Mouse (Mus musculus) gastrocnemius, adult 18-20 months (tissue): ENCODE data around the gene Ppp3ca. TPM values are rescaled to one million over a fixed set of nuclear protein-coding genes. Genes with fewer than 3 reads are reported as not detected.

Experiments used
- DNase-seq: peaks from one replicate; pipeline ENCODE4 v3.0.0; 2021; ENCODE audit warnings: low spot score
- total RNA-seq, 2 experiments: library from RNA; stranded (reverse); gene quantifications; 2 replicates each; pipeline ENCODE4 v1.2.3; 2021

The Ppp3ca gene
- total RNA-seq, 2 experiments from 2014 or later: 160 to 203 TPM

DNA sequence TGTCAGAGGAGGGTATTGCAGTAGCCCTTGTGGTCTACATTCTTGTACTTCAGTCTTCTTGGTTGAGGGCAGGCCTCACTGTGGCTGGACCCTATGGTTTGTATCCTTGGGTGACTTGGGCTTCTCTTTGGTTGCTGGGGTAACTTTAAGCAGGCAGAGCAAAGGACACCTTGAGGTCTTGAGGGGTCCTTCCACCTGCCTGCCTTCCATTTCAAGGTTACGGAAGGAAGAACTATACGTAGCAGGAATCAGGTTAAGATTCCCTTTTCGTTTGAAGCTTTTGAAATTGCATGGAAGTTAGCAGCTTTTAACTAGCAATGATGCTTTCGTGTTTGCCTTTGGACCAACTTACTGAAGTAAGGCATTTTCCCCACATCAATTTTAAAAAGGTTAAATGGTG is 51.3 kb downstream of the Ppp3ca start:
- DNase-seq: no peak

GRCm38 (mm10) chr3:136721804-136722427 is 52.0 kb downstream of the Ppp3ca start:
- DNase-seq: peak; percentile 69

DNA sequence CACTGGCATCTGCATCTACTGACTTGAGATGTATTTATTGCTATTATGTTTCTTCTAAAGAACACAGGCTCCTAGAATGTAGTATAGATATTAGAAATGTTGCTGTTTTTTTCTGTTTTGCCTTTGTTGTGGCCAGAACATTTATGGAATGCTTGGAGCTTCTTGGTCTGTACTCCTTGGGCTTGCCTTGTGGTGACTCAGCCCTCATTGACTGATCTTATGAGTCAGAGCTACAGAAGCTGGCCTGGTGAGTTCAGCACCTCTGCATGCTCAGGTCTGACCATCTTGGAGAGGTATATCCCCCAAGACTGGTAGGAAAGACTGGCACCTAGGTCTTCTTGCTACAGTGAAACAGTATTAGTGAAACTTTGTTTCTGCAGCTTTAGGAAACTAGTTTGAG is 52.6 kb downstream of the Ppp3ca start:
- DNase-seq: no peak

GRCm38 (mm10) chr3:136725311-136726156 is 55.6 kb downstream of the Ppp3ca start:
- peak; percentile 92 for DNase-seq

DNA sequence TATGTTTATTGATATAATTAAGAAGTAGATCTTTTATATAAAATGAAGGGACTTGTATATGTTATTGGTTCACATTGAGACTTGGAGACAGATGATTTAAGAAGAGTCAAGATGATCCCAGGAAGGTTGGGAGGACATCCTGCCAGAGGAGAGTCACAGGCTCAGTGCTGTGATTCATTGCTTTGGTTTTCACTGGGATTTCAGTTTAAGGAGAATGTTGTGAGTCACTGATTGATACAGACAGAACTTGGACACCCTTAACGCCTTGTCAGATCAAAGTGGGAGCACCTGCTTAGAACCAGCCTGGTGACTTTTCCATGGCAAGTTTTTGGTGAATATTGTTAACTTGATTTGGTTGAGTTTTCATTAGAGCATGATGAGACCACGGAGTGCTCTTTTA is 58.0 kb downstream of the Ppp3ca start:
- no peak for DNase-seq

DNA sequence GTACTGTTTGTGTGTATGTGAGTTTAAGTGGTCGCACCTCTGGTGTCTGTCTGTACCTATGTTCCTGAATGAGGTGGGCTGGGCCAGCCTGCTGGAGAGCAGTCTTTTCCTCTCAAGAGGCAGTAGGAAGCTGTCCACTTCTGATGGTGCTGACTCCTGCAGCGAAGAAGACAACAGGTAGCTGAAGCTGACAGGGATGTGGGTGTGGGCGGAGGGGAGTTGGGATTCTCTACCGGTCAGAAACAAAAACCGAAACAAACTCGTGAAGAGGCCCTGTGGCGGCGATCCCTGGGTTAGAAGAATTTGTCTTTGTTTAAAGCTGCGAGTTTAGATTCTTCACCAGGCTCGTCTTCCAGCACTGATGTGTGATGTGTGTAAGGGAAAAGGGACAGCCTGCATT is 60.1 kb downstream of the Ppp3ca start:
- DNase-seq: no peak

GRCm38 (mm10) chr3:136731579-136731978 is 61.7 kb downstream of the Ppp3ca start:
- DNase-seq: no peak

- no peak for DNase-seq
These were observed 66.1 kb downstream of the Ppp3ca start for GRCm38 (mm10) chr3:136736021-136736420.

DNA sequence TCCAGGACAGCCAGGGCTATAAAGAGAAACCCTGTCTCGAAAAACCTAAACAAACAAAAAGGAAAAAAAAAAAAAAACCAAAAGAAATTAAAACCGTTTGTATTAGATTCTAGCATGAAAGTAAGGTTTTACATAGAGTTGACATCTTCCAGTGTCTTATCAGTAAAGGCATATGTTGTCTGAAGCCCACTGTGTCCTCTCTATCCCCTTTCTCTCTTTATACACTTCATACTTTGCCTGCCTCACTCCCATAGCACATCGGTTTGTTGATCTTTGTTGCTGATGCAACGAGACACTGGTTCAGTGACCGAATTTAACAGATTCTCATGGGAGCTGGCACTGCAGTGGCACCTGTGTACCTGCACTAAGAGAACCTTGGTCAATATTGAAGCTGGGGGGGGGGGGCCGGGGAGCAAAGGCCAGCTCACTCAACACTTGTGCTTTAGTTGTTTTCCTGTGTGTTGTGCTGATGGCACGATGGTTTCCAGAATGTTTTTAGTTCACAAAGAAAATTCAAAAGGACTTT is 66.9 kb downstream of the Ppp3ca start:
- no peak for DNase-seq

DNA sequence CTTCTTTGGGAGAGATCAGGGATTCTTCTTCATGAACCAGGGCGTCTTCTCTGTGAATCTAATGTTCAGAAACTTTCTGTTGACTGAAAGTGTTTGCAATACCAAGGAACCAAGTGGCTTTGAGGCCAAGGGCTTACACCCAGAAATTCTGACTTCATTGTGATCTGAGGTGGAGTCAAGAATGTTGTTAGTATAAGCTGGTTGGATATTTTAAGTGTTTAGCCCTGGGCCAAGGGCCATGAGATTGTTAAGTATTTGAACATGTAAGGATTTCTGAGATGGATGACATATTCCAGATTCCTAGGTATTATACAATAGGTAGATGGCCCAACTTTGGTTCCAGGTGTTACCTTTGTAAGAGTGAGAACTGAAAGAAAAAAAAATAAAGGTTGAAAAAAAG is 68.5 kb downstream of the Ppp3ca start:
- no peak for DNase-seq

DNA sequence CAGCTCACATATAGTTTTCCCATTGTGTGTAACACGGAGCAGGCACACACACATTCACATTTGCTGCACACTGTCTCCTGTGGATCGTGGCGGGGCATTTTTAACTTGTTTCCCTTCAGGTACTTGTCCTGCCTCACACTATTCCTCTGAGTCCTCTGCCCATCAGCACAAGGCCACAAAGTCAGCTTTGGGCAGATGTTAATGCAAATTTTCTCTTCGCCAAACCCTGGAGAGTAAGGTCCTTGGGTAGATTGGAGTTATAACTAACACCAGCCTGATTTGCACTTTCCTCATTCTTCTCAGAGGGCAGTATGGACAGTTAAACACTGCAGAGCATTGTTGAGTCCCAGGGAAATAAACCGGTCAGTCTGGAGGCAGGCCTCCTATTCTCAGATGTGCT is 69.0 kb downstream of the Ppp3ca start:
- no peak for DNase-seq

GRCm38 (mm10) chr3:136741659-136742058 is 71.7 kb downstream of the Ppp3ca start:
- DNase-seq: no peak

- DNase-seq: no peak
These were observed 72.5 kb downstream of the Ppp3ca start for GRCm38 (mm10) chr3:136742258-136743057.

GRCm38 (mm10) chr3:136744295-136744897 is 74.5 kb downstream of the Ppp3ca start:
- no peak for DNase-seq

- DNase-seq: no peak
These were observed 75.5 kb downstream of the Ppp3ca start for GRCm38 (mm10) chr3:136745456-136745855.

GRCm38 (mm10) chr3:136748761-136749476 is 79.0 kb downstream of the Ppp3ca start:
- DNase-seq: no peak

- no peak for DNase-seq
These were observed 79.5 kb downstream of the Ppp3ca start for GRCm38 (mm10) chr3:136749477-136749797.

DNA sequence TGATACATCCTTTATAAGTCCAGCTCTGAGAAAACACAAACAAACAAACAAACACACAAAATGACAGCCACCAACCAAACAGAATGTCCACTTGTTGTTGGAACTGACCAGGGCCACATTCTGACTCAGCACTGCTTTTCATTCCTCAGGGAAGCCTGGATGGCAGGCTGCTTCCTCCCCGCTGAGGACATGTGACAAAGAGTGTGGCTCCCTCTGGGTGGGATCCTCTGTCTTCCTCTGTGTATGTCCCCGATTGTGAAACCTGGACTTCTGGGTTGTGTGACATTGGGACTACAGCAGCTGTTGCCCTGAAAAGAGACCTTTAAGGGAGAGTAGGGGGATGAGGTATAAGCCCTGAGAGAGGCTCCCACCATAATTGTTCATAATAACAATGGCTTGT is 80.0 kb downstream of the Ppp3ca start:
- DNase-seq: no peak

- no peak for DNase-seq
These were observed 82.3 kb downstream of the Ppp3ca start for GRCm38 (mm10) chr3:136752126-136752716.

DNA sequence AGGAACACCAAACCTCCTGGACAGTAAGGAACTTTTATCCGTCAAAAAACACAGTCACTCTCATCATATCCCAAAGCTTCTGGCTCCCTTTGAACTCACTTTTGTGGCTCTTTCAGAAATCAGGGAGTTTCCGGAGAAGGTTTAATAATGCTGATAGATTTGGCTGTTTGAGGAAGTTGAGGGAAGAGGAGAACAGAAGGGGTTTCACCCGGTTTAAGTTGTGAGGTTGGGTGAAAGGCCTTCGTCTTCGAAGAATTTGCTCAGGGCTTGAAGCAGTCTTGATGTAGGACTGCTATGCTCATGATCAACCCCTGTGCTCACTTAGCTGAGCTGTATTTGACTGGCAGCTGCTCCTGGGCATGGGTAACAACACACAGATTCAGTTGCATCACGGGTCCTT is 86.2 kb downstream of the Ppp3ca start:
- DNase-seq: no peak

DNA sequence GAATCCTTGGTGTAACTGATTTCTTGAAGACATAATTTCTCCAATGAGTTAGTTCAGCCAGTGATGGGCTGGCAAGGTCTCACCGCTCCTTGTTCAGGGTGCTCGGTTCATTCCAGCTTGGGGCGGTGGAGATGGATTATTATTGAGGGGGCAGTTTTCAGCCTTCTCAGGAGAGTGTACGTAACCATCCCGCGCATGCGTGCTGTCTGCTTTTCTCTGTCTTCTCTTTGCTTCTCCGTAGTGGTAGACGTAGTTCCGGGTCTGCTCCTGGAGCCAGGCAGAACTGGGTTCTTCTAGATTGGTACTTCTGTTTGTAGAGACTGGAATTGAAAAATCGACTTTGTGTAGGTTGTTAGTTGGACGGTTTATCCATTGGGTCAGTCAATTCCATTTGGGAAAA is 89.5 kb downstream of the Ppp3ca start:
- no peak for DNase-seq
